Mouse (Mus musculus) erythroblast, embryonic 14.5 days (primary cell): Measurements from ENCODE around the gene Tspan10.

ENCODE experiments used
- GATA1 ChIP-seq: IDR thresholded peaks from 2 replicates; pipeline ENCODE4 v1.6.1; 2012; ENCODE audit warnings: low read length, inconsistent platforms, mixed read lengths
- TAL1 ChIP-seq: IDR thresholded peaks from 3 replicates; pipeline ENCODE4 v1.6.1; 2012; ENCODE audit warnings: low read length, inconsistent platforms, mixed read lengths

GRCm38 (mm10) chr11:120397602-120398001 is 44.8 kb upstream of the Tspan10 start:
- TF ChIP-seq TAL1 (no peak), GATA1 (no peak)
